Mouse (Mus musculus) kidney, postnatal 14 days (tissue): ENCODE results near the gene Vwf.

Source experiments
- DNase-seq: peaks from one replicate; pipeline ENCODE4 v3.0.0; 2022; ENCODE audit warnings: mixed read lengths

Vwf gene

GRCm38 (mm10) chr6:125648964-125649363, 102.4 kb downstream of the Vwf start:
- peak; percentile 10 for DNase-seq

DNA sequence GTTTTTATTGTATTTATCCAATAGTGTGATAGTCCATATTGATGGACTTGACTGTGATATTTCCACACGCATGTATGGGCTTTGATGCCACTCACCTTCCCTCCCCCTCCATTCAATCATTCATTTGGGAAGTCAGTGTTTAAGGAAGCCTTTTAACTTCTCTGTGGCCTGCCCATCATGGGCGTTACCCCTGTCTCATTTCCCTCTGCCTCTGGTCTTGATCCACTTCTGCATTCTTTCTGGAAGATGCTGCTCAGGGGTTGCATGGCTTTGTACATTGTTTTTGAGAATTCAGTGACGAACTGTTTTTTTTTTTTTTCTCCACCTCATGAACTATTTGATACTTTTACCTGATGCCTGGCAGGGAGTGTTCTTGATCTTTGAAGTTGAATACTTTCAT, 104.8 kb downstream of the Vwf start:
- no peak for DNase-seq

DNA sequence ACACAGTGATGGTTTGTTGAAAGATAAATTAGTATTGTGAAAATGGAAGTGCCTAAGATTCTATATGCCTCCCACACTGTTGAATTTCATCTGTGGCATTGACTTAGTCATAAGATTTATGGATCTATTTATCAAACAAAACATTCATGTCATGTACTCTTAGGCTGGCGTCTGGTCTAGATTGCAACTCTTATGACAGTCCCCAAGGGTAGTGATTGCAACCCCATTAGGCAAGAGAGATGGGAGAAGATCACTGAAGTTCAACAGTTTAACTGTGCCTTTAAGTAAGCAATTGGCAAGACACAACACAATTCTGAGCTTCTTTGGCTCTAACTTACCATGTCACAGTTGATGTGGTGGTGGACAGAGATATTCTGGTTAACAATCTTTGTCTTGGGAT, 106.8 kb downstream of the Vwf start:
- DNase-seq = no peak

- DNase-seq = no peak
Observed at GRCm38 (mm10) chr6:125656921-125657320, 110.3 kb downstream of the Vwf start.

GRCm38 (mm10) chr6:125657966-125658365, 111.4 kb downstream of the Vwf start:
- DNase-seq = no peak

DNA sequence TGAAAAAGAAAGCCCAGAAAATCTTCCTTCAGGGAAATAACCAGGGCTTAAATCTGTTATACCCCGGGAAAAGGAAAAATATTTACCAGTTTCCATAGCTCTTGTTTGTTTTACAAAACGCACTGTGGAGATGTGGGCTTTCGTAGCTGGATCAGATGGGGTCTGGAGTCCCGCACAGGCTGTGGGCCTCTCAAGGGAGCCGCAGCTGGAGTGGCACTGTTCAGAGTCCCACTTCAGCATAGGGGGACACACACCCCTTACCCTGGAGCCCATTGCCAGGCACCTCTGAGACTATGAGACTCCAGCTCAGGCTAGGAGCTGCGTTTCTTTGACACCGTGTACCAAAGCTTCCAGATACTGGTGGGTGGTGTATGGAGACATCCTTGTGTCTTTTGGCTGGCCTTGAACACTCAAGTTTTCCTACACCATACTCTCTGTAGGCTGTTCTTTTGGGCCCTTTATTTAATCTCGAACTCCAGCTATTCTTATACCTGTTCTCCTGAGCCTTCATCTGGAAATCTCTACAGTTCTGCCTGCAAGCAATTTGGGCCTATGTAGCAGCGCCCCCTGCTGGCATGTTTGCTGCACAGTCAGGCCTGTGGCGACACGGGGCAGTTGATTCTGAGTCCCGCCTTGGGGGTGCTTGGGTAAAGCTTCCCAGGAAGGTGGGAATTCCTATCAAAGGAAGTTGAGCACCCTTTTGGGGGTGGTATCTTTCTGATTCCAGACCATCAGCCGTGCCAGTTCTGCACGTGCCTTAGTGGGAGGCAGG, 114.7 kb downstream of the Vwf start:
- DNase-seq = peak; percentile 71

DNA sequence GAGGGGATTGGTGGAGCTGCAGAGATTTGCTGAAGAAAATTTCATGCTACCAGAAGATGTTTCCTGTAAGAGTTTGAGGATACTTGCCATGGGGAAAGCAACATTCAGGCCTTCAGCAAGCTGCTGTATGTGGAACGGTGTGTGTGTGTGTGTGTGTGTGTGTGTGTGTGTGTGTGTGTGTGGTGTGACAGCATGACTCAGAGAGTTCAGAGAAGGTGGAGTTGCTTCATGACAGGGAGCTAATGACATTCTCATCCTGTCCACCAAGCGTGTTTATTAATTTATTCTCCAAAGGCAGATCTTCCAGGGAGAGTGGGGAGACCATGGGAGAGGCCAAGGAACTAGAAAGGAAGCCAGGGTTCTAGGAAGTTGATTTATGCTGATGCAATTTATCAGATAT, 117.3 kb downstream of the Vwf start:
- no peak for DNase-seq

GRCm38 (mm10) chr6:125671835-125672234, 125.3 kb downstream of the Vwf start:
- no peak for DNase-seq

DNA sequence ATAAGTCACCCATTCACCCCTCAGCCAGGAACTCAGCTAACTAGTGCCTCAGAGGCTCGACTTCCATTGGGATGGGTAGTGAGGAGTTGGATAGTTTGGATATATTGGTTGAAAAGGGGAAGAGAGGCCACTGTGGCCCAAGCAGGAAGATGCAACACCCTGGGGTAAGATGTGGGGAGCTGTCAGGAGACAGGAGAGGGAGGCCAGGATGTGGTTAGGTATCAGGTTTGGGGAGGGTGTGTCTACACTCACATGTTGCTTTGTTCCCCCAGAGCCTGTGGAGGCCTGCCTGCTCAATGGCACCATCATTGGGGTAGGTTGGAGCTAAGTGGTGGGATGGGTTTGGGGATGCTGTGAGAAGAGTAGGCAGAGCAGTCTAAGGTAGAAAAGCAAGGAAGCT, 131.9 kb downstream of the Vwf start:
- DNase-seq = no peak

DNA sequence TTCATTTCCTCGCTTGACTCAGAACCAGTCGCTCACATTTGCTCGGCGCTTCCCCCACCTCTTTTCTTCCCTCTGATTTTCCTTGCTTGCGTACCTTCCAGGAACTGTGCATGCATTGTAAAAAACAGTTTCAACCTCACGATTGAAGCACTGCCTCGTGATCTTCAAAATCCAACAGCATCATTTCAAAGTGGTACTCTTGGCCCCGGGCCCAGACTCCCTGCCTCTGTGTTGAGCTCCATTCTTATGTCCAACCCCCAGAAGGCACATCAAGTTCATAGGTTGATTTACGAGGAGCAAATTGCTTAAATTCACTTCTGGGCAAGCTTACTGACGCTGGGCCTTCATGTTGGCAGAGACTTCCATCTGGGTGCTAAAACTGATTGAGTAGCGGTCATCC, 134.0 kb downstream of the Vwf start:
- DNase-seq = no peak

DNA sequence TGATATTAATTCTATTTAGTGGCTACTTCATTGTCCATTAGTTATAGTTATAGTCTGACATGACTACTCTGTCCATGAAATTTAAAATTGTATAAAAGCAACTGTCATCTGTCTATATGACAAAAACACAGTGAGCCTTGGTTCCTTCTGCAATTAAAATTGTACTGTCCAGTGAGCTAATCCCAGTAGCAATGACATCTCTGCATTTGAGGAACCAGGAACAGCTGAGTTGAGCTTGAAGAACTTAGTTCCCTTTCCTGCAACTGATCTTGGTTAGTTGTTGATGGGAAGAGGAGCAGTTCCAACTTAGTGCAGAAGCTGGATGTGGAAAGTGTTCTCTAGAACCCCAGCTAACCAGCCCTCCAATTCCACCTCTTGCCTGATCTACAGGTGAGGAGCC, 138.8 kb downstream of the Vwf start:
- no peak for DNase-seq

DNA sequence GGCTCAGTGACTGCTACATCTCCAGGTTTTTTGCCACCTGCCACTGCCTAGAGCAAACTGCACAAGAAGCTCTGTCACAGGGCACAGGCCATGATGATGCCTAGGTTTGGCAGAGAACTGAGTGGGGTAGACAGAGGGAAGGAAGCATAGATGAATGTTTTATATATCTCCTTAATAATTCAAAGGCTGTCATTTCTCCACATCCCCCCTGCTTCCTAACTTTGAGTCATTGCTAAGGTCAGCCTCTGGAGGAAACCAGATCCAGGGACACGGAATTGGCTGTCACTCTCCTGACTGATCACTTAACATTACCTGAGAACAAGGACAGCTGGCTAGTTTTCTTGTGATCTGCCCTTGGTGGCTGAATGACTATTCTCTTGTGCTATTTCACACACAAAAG, 141.4 kb downstream of the Vwf start:
- no peak for DNase-seq

DNA sequence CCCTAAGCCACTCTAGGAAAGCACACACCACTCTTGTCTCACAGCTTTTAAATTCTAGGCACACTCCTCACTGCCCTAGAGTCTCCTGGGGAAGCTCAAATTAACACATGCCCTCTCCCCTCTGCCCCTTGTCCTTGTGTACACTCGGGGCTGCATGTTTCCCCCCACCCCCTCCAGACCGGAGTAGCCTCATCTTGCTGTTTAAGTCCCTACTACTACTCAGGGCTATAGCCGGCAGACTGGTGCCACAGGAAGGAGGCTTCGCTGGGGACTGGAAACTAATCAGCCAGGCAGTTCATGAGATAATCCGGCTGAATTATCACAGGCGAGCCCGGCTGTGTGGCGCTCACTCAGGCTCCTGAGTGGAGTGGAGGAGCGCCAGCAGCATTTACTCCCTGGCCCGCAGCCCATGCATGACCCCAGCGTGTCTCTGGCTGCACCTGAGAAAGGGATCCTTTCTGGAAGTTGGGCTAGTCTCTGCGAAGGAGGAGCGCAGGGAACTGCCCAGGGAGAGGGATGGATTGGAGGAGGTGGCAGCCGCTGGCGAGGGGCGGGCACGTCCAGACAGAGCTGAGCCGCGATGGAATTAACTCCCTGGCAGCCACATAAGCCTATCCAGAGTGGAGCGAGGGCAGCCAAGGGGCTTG, 143.6 kb downstream of the Vwf start, which contains the start of gene Ano2:
TSS of gene Ano2 (plus strand) at position 363 of the 647 bp plus-strand sequence.
- DNase-seq = no peak

DNA sequence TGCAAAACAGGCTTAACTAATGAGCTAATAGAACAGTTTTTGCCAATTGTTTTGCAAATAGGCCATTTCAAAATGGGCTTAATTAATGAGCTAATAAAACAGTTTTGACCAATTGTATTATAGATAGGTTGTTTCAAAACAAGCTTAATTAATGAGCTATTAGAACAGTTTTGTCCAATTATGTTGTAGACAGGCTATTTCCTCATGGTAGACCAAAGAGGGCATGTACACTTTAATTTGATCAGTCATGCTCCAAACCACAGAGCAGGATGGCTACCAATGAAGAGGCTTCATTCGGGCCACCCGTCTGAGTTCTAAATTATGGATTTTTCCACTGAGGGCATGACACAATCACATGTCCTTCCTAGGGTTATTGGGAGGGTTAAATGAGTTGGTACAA, 154.6 kb downstream of the Vwf start:
- DNase-seq = no peak

GRCm38 (mm10) chr6:125711261-125711660, 164.7 kb downstream of the Vwf start:
- DNase-seq = no peak

DNA sequence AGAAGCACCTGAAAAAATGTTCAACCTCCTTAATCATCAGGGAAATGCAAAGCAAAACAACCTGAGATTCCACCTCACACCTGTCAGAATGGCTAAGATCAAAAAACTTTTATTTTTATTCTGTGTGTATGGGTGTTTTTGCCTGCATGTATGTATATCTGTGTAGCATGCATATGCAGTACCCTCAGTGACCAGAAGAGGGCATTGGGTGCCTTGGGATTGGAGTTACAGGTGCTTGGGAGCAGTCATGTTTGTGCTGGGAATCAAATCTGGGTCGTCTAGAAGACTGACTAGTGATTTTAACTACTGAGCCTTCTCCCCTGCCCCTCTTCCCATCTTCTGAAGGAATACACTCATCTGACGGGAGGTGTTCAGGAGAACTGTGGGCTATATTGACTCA, 179.8 kb downstream of the Vwf start:
- no peak for DNase-seq

DNA sequence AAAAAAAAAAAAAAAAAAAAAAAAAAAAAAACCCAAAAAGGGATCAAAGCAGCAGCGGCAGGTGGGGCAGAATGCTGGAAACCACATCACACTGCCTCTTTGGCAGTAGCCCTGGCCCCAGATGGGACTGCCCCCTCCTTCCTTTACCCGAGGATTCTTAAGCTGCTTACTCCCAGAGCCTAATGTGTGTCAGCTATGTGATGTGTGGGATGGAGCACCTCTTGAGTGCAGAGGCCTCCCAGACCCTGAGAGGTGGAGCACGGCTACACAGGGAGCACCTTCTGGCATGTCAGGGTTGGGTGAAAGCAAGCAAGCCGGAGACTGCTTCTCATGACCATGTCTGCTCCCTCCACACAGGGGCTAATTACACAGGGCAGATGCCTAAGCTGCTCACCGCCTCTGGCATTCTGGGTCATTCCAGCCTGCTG, 180.9 kb downstream of the Vwf start:
- DNase-seq = no peak

- no peak for DNase-seq
Observed at GRCm38 (mm10) chr6:125729471-125729870, 182.9 kb downstream of the Vwf start.

- DNase-seq = no peak
Observed at GRCm38 (mm10) chr6:125729986-125730535, 183.5 kb downstream of the Vwf start.
